Mouse (Mus musculus) intestine, embryonic 15.5 days (tissue): ENCODE data around the gene Pkn1. TPM values are rescaled to one million over a fixed set of nuclear protein-coding genes. Genes with fewer than 3 reads are reported as not detected.

Experiments
- ATAC-seq: fragments of 200-750 bp; cut with Nextera tagmentation; 2 replicates; pipeline ENCODE4 v1.8.0; 2017; ENCODE audit warnings: moderate TSS enrichment, moderate library complexity
- H3K27ac ChIP-seq: fragments of 300-500 bp; sonication (generic); 2 replicates; pipeline ENCODE4 v1.5.1; 2015; ENCODE audit warnings: mild to moderate bottlenecking, inconsistent platforms
- H3K27me3 ChIP-seq: fragments of 300-500 bp; sonication (generic); replicated peaks from 2 replicates; pipeline ENCODE4 v1.6.1; 2015; ENCODE audit warnings: inconsistent platforms
- H3K36me3 ChIP-seq: fragments of 300-500 bp; sonication (generic); 2 replicates; pipeline ENCODE4 v1.6.1; 2015; ENCODE audit warnings: inconsistent platforms
- H3K4me1 ChIP-seq: fragments of 300-500 bp; sonication (generic); replicated peaks from 2 replicates; pipeline ENCODE4 v1.6.1; 2015; ENCODE audit warnings: inconsistent platforms
- H3K4me2 ChIP-seq: fragments of 300-500 bp; sonication (generic); replicated peaks from 2 replicates; pipeline ENCODE4 v1.6.1; 2015; ENCODE audit warnings: mild to moderate bottlenecking, inconsistent platforms
- H3K4me3 ChIP-seq: fragments of 300-500 bp; sonication (generic); replicated peaks from 2 replicates; pipeline ENCODE4 v1.5.1; 2015; ENCODE audit warnings: inconsistent platforms
- H3K9ac ChIP-seq: fragments of 300-500 bp; sonication (generic); 2 replicates; pipeline ENCODE4 v1.6.1; 2015; ENCODE audit warnings: inconsistent platforms
- H3K9me3 ChIP-seq: fragments of 300-500 bp; sonication (generic); 2 replicates; pipeline ENCODE4 v1.6.1; 2016; ENCODE audit warnings: inconsistent platforms
- WGBS: fragments of 180-500 bp; shearing (Covaris S2); methylation state at CpG from one replicate; pipeline ENCODE4 v1.1.7; 2015; 5-methylcytosine and 5-hydroxymethylcytosine counted together
- polyA plus RNA-seq: library from polyadenylated mRNA; unstranded; fragments of >200 nt; fragmentation: Nextera tagmentation; extraction: Ambion mirVana; gene quantifications from 2 replicates; pipeline ENCODE4 v1.2.1, GENCODE M21; 2015

Gene Pkn1
- 34.4 and 35.2 TPM in 2 replicates for polyA plus RNA-seq

GRCm38 (mm10) chr8:83698661-83699453 is at the start of gene Pkn1:
Pkn1 (minus strand) TSS chr8:83699179.
- WGBS: 0% methylated on average over 64 of the region's 85 CpGs
- H3K4me1 ChIP-seq: peaks cover 38% of the 10 kb centered on the region
- peak; percentile 93 for ATAC-seq

GRCm38 (mm10) chr8:83748708-83749107 is 49.7 kb upstream of the Pkn1 start:
- 27% methylated on average over 3 of the region's 3 CpGs for WGBS
- Histone ChIP-seq H3K27ac (peak overlapping the region; percentile 73), H3K4me3 (no peak overlapping the region)

More at GRCm38 (mm10) chr8:83698661-83699453, at the start of gene Pkn1:
- Histone ChIP-seq H3K4me3 (peak within 1 kb of the TSS; percentile 82), H3K4me2 (peak within 1 kb of the TSS; percentile 72), H3K9me3 (no peaks in the 10 kb centered on the region), H3K27me3 (no peaks in the 10 kb centered on the region), H3K27ac (peak within 1 kb of the TSS; percentile 90), H3K9ac (peak within 1 kb of the TSS; percentile 87), H3K36me3 (no peaks in the 10 kb centered on the region)

DNA sequence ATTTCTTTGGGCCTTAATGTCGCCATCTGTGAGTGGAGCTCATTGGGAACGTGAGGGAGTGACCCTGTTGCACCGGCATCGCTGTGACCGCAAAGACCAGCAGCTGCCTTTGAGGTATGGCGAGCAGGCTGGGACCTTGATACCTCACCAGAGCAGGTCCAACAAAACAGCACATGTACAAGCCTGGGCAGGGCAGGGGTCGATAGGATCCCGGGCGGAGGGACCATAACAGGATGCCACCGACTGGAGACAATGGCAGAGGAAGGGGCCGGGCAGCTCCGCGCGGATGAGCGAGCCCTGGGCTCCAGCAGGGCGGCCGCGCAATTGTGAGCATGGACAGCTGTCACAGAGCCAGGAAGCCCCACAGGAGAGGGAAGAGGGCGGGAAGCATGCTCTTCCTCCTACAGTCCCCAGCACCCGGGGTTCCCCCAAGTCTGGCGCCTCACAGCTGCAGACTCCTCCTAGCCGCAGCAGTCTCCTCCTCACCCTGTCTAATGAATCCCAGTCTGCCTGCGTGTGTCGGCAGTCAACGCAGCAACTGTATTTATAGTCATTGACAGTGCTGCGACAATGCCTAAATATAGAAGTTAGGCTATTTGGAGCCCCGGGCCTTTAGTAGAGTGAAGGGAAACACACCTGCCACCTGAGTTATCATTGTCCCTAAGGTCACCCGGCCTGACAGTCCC is 48.8 kb upstream of the Pkn1 start:
- Histone ChIP-seq H3K4me3 (peak overlapping the region; percentile 29), H3K4me1 (peaks cover 6% of the 10 kb centered on the region; the same call in 1 of the 2 replicates), H3K4me2 (peak overlapping the region; percentile 75), H3K9me3 (no peaks in the 10 kb centered on the region), H3K27me3 (no peaks in the 10 kb centered on the region), H3K27ac (peak overlapping the region; percentile 73), H3K36me3 (no peaks in the 10 kb centered on the region), H3K9ac (peak overlapping the region; percentile 26)
- ATAC-seq: peak; percentile 81
- WGBS: 2% methylated on average over 28 of the region's 28 CpGs

More at GRCm38 (mm10) chr8:83748708-83749107, 49.7 kb upstream of the Pkn1 start:
- no peaks in the 10 kb centered on the region for H3K9me3 ChIP-seq
- H3K4me2 ChIP-seq: peak overlapping the region; percentile 9; the same call in 1 of the 2 replicates
- peaks cover 6% of the 10 kb centered on the region; the same call in 1 of the 2 replicates for H3K4me1 ChIP-seq
- H3K36me3 ChIP-seq: no peaks in the 10 kb centered on the region
- H3K9ac ChIP-seq: no peak overlapping the region
- no peaks in the 10 kb centered on the region for H3K27me3 ChIP-seq
- ATAC-seq: peak; percentile 79

DNA sequence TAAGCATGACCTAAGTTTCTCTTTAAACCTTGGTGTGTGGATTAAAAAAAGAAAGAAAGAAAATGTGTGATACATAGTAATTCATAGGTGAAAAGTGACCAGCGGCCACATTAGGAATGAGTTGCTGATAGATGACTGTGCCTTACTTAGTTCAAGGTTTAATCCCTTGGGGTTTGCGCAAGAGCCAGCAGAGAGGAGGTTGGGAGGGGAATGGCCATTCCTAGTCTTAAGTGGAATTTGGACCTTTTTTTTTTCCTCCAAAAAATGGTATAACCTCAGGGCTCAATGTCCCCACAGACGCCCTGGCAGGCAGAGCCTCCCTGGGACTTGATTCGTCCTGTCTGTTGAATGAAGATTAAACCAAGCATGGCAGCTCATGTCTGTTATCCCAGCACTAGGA is 45.1 kb upstream of the Pkn1 start:
- no peak for ATAC-seq
- H3K27ac ChIP-seq: no peak overlapping the region
- H3K36me3 ChIP-seq: no peaks in the 10 kb centered on the region
- H3K27me3 ChIP-seq: no peaks in the 10 kb centered on the region
- H3K4me1 ChIP-seq: peaks cover 23% of the 10 kb centered on the region
- H3K4me3 ChIP-seq: no peak overlapping the region
- no peaks in the 10 kb centered on the region for H3K9me3 ChIP-seq
- no peak overlapping the region for H3K4me2 ChIP-seq
- WGBS: 85% methylated on average over 4 of the region's 4 CpGs
- H3K9ac ChIP-seq: no peak overlapping the region

- H3K9me3 ChIP-seq: no peaks in the 10 kb centered on the region
- WGBS: 90% methylated on average over 6 of the region's 6 CpGs
- no peak overlapping the region for H3K4me2 ChIP-seq
- H3K4me1 ChIP-seq: peaks cover 27% of the 10 kb centered on the region
- no peak for ATAC-seq
- H3K9ac ChIP-seq: no peak overlapping the region
- H3K27me3 ChIP-seq: no peaks in the 10 kb centered on the region
- no peak overlapping the region for H3K27ac ChIP-seq
- H3K36me3 ChIP-seq: no peaks in the 10 kb centered on the region
- no peak overlapping the region for H3K4me3 ChIP-seq
Measured at GRCm38 (mm10) chr8:83742968-83743367, 44.0 kb upstream of the Pkn1 start.

DNA sequence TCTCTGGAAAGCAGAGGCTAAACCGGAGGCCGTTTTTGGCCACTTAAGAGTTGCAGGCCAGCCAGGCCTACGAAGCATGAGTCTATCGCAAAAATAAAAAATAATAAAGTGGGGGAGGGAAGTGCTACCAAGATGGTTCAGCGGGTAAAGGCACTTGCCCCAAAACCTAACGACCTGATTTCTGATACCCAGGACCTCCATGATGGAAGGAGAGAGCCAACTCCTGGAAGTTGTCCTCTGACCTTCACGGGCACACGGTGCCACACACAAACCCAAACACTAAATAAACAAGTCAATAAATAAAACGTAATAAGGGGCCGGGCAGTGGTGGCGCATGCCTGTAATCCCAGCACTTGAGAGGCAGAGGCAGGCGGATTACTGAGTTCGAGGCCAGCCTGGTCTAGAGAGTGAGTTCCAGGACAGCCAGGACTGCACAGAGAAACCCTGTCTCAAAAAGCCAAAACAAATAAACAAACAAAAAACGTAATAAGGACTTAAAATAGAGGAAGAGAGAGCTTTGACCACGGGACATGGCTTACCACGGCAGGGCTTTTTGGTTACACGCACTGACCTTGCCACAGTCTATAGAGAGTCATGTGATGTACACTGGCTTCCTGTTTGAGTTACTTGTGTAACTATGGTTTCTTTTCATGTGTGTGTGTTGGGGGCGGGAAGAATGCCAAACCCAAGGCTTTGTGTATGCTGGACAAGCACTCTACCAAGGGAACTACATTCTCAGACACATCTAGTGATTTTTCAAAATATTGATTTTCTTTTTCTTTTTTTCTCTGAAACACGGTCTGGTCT is 43.1 kb upstream of the Pkn1 start:
- H3K27ac ChIP-seq: peak overlapping the region; percentile 82
- ATAC-seq: no peak
- H3K27me3 ChIP-seq: no peaks in the 10 kb centered on the region
- H3K4me1 ChIP-seq: peaks cover 29% of the 10 kb centered on the region
- peak overlapping the region; percentile 62 for H3K4me3 ChIP-seq
- peak overlapping the region; percentile 92 for H3K4me2 ChIP-seq
- 76% methylated on average over 19 of the region's 19 CpGs for WGBS
- no peaks in the 10 kb centered on the region for H3K9me3 ChIP-seq
- no peaks in the 10 kb centered on the region for H3K36me3 ChIP-seq
- no peak overlapping the region for H3K9ac ChIP-seq

DNA sequence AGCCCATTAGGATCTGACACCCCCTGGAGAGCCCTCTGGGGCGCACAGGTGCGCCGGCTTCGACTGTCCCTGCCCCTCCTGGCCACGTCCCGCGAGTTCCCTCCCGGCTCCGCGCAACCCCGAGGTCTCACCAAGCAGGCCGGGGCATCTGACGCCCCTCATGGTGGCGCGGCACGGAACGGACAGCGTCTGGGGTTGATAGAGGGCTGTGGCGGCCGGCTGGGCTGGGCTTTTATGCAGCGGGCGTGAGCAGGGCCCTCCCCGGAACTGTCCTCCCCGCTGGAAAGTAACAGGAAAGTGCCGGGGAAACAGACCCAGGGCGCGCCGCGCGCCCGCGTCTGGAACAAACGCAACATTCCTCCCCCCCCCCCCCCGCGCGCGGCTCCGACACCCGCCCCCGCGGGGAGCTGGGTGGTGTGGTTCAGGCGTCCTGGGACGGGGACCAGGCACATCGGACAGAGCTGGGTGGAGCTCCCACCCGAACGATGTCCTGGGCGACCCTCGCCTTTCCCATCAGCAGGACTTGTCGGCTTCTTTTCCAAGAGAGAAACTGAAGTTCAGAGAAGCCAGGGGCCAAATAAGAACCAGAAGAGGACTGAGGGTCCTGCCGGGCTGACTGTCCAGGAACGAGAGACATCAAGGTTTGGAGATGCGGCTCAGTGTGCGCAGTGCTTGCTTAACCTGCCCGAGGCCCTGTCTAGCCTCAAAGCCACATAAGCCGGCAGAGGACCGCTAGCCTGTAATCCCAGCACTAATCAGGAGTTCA is 42.2 kb upstream of the Pkn1 start, which contains the start of gene Adgre5:
TSS of gene Adgre5 (minus strand) at position 351 of the 766 bp plus-strand sequence.
- H3K36me3 ChIP-seq: no peaks in the 10 kb centered on the region
- peaks cover 29% of the 10 kb centered on the region for H3K4me1 ChIP-seq
- peak within 1 kb of the TSS; percentile 78 for H3K9ac ChIP-seq
- no peaks in the 10 kb centered on the region for H3K9me3 ChIP-seq
- peak within 1 kb of the TSS; percentile 82 for H3K27ac ChIP-seq
- H3K27me3 ChIP-seq: no peaks in the 10 kb centered on the region
- WGBS: 3% methylated on average over 51 of the region's 56 CpGs
- H3K4me3 ChIP-seq: peak within 1 kb of the TSS; percentile 62
- ATAC-seq: peak; percentile 76
- peak within 1 kb of the TSS; percentile 92 for H3K4me2 ChIP-seq

- 21% methylated on average over 3 of the region's 3 CpGs for WGBS
Measured at GRCm38 (mm10) chr8:83740586-83740975, 41.6 kb upstream of the Pkn1 start.

DNA sequence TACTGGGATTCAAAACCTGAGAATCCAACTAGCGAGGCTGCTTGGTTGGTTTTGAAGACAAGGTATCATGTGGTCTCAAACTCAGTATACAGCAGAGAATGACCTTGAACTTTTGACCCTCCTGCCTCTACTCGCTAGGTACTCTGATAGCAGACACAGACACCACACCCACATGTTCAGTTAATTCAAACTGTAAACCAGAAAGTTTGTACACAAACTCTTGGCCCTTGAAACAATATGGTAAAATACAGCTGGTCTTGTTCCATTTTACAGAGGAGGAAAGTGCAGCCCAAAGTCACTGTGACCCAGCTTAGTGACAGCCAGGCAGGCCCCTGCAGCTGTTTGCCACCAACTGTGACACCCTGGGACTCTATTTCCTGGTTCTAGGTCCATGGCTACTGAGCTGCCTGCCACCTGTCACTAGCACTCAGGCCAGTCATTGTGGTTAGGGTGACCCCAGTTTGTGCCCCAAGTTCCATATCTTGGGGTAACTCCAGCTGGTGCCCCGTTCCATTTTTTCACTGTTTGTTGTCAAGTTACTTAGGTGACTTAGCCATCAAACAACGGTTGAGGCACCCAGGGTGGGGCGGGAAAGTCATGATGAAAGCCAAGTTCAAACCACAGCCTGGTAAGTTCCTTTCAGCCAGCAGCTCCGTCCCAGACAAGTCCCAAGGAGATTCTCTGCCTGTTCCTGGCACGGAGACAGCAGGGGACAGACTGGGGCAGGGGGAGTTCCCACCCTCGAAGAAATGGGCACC is 40.9 kb upstream of the Pkn1 start:
- no peak overlapping the region for H3K9ac ChIP-seq
- 36% methylated on average over 8 of the region's 8 CpGs for WGBS

More at GRCm38 (mm10) chr8:83740586-83740975, 41.6 kb upstream of the Pkn1 start:
- H3K9me3 ChIP-seq: no peaks in the 10 kb centered on the region
- H3K9ac ChIP-seq: peak overlapping the region; percentile 78
- ATAC-seq: 0 out of 2 replicates have a peak, but pooled peaks have one; percentile 0
- peak overlapping the region; percentile 62 for H3K4me3 ChIP-seq
- H3K27me3 ChIP-seq: no peaks in the 10 kb centered on the region
- H3K27ac ChIP-seq: peak overlapping the region; percentile 82
- peaks cover 29% of the 10 kb centered on the region for H3K4me1 ChIP-seq
- peak overlapping the region; percentile 92 for H3K4me2 ChIP-seq
- no peaks in the 10 kb centered on the region for H3K36me3 ChIP-seq

DNA sequence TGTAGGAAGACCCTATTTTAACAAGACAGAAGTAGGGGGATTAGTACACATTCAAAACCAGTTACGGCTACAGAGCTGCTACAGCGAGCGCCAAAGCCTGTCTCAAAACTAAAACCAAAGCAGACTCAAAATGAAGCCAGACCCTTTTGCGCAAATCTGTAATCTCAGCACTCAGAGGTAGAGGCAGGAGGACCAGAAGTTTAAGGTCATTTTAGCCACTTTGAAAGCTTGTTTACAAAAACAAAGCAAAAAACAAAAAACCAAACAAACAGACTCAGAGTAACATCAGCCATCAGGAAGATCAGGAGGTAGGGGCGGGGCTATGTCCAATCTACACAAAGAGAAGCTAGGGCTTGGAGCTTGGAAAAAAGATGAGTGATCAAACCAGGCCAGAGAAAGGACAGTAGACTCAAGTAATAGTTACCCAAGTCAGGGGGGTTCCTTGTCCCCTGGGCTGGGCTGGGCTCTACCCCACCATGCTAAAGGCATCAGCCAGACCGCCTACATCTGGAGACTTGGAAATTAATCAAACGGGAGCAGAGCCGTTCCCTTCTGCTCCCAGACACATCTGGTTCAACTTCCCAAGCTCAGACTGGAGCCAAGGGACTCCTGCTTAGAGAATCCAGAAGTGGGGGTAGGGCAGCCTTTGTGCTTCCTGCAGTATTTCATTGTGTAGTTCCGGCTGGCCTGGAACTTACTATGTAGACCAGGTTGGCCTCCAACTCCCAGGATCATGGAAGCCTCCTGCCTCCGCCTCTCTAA is 40.2 kb upstream of the Pkn1 start:
- H3K9ac ChIP-seq: no peak overlapping the region

More for the DNA sequence above, 40.9 kb upstream of the Pkn1 start:
- H3K4me3 ChIP-seq: peak overlapping the region; percentile 62
- peak overlapping the region; percentile 92 for H3K4me2 ChIP-seq
- H3K36me3 ChIP-seq: no peaks in the 10 kb centered on the region
- H3K4me1 ChIP-seq: peaks cover 29% of the 10 kb centered on the region
- 0 out of 2 replicates have a peak, but pooled peaks have one; percentile 3 for ATAC-seq
- peak overlapping the region; percentile 82 for H3K27ac ChIP-seq
- no peaks in the 10 kb centered on the region for H3K27me3 ChIP-seq
- H3K9me3 ChIP-seq: no peaks in the 10 kb centered on the region

More for the DNA sequence above, 40.2 kb upstream of the Pkn1 start:
- H3K4me1 ChIP-seq: peaks cover 29% of the 10 kb centered on the region
- 0 out of 2 replicates have a peak, but pooled peaks cover under 1% of the 10 kb centered on the region for H3K36me3 ChIP-seq
- H3K27ac ChIP-seq: peak overlapping the region; percentile 82
- no peaks in the 10 kb centered on the region for H3K9me3 ChIP-seq
- H3K4me2 ChIP-seq: peak overlapping the region; percentile 92
- H3K27me3 ChIP-seq: no peaks in the 10 kb centered on the region
- no peak overlapping the region for H3K4me3 ChIP-seq
- peak; percentile 36 for ATAC-seq
- WGBS: 57% methylated on average over 10 of the region's 10 CpGs
